In the genomic region with DNA sequence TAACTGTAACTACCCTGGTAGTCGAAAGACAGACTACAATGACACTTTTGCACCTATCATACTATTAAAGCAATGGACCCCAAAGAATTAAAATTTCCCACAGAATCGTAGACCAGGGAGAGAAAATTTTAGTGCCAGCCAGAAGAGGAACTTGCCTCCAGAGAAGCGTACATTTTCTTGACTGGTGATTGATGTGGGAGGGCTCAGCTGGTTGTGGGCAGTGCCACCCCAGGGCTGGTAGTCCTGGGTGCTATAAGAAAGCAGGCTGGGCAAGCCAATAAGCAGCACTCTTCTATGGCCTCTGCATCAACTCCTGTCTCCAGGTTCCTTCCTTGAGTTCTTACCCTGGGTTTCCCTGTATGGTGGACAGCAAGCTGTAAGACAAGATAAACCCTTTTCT, we compare ENCODE assay signal across 24 mouse cellular contexts. TPM values are rescaled to one million over a fixed set of nuclear protein-coding genes. Genes with fewer than 3 reads are reported as not detected.
DNase-seq lines count a peak whose midpoint lies in the region; ATAC-seq and TF ChIP-seq lines count a peak whose summit lies in the region.
"Had no signal": no experiment of that assay in that cellular context is flagged by ENCODE, and none has a peak within 500 bp of the region (broad histone marks: within the 10 kb centered on the region; RNA-seq: fewer than 3 reads in every experiment).

No protein-coding gene starts in this region.

- H3K9me3 ChIP-seq in forebrain, embryonic 11.5 days (ENCODE audit: control insufficient read depth, low read length) = no peaks in the 10 kb centered on the region
- H3K9me3 ChIP-seq in forebrain, embryonic 13.5 days (replicated peaks) = no peaks in the 10 kb centered on the region
- H3K9me3 ChIP-seq: embryonic facial prominence, embryonic 15.5 days; forebrain, embryonic 10.5 days; G1E; heart, embryonic 10.5 days; hindbrain, embryonic 13.5 days; intestine, embryonic 15.5 days had no signal

- no peak overlapping the region for H3K4me3 ChIP-seq in forebrain, embryonic 11.5 days (ENCODE audit: low read depth, low read length)
- H3K4me3 ChIP-seq in forebrain, embryonic 13.5 days = no peak overlapping the region
- H3K4me3 ChIP-seq in spleen, adult 2 months (ENCODE audit: extremely low read depth, insufficient read depth, insufficient read length) = no peak overlapping the region
- H3K4me3 ChIP-seq: embryonic facial prominence, embryonic 15.5 days; erythroblast, embryonic 14.5 days; forebrain, embryonic 10.5 days; heart, embryonic 10.5 days; hindbrain, embryonic 13.5 days; intestine, embryonic 15.5 days had no signal

- H3K27me3 ChIP-seq in forebrain, embryonic 11.5 days (ENCODE audit: control insufficient read depth, insufficient read depth, low read length) = no peaks in the 10 kb centered on the region
- H3K27me3 ChIP-seq in forebrain, embryonic 13.5 days = no peaks in the 10 kb centered on the region
- H3K27me3 ChIP-seq in spleen, adult 2 months (ENCODE audit: control insufficient read depth, insufficient read depth, low read length) = no peaks in the 10 kb centered on the region
- H3K27me3 ChIP-seq: embryonic facial prominence, embryonic 15.5 days; hindbrain, embryonic 13.5 days; intestine, embryonic 15.5 days had no signal

- H3K4me1 ChIP-seq in forebrain, embryonic 11.5 days (replicated peaks; ENCODE audit: control insufficient read depth, insufficient read depth, low read length) = no peaks in the 10 kb centered on the region
- H3K4me1 ChIP-seq in forebrain, embryonic 13.5 days = no peaks in the 10 kb centered on the region
- H3K4me1 ChIP-seq in spleen, adult 2 months (ENCODE audit: control insufficient read depth, insufficient read depth, insufficient read length) = peaks cover 21% of the 10 kb centered on the region
- H3K4me1 ChIP-seq: embryonic facial prominence, embryonic 15.5 days; forebrain, embryonic 10.5 days; heart, embryonic 10.5 days; hindbrain, embryonic 13.5 days; intestine, embryonic 15.5 days had no signal

- no peak overlapping the region for H3K9ac ChIP-seq in forebrain, embryonic 11.5 days (ENCODE audit: low read length)
- no peak overlapping the region for H3K9ac ChIP-seq in forebrain, embryonic 13.5 days
- H3K9ac ChIP-seq: embryonic facial prominence, embryonic 15.5 days; hindbrain, embryonic 13.5 days; intestine, embryonic 15.5 days had no signal

- no peaks in the 10 kb centered on the region for H3K36me3 ChIP-seq in forebrain, embryonic 11.5 days (ENCODE audit: control insufficient read depth, insufficient read depth, low read length)
- H3K36me3 ChIP-seq in forebrain, embryonic 13.5 days (ENCODE audit: poor library complexity, severe bottlenecking) = no peaks in the 10 kb centered on the region
- no peaks in the 10 kb centered on the region for H3K36me3 ChIP-seq in spleen, adult 2 months (ENCODE audit: control insufficient read depth, insufficient read depth, low read length)
- H3K36me3 ChIP-seq: embryonic facial prominence, embryonic 15.5 days; forebrain, embryonic 10.5 days; G1E; heart, embryonic 10.5 days; hindbrain, embryonic 13.5 days; intestine, embryonic 15.5 days had no signal

- no peak for TF ChIP-seq CTCF in spleen, adult 2 months (IDR thresholded peaks at IDR 0.05; ENCODE audit: extremely low read depth, insufficient read depth, insufficient read length, insufficient replicate concordance)

- WGBS in forebrain, embryonic 11.5 days = 79% methylated on average over 3 of the region's 3 CpGs
- WGBS in forebrain, embryonic 13.5 days = 81% methylated on average over 3 of the region's 3 CpGs
- 31% methylated on average over 3 of the region's 3 CpGs for WGBS in spleen, adult 2 months

- H3K27ac ChIP-seq in forebrain, embryonic 11.5 days (ENCODE audit: low read depth, low read length) = no peak overlapping the region
- H3K27ac ChIP-seq in forebrain, embryonic 13.5 days = no peak overlapping the region
- peak overlapping the region; percentile 32; the same call in 1 of the 2 replicates for H3K27ac ChIP-seq in spleen, adult 2 months (ENCODE audit: insufficient read depth, low read length)
- H3K27ac ChIP-seq: embryonic facial prominence, embryonic 15.5 days; forebrain, embryonic 10.5 days; heart, embryonic 10.5 days; hindbrain, embryonic 13.5 days; intestine, embryonic 15.5 days had no signal

- DNase-seq in forebrain, embryonic 11.5 days (ENCODE audit: low spot score) = peak; percentile 7
- no peak for DNase-seq in spleen, adult 2 months (ENCODE audit: low read depth in 1 of 2, low spot score in 2 of 2)
- no peak for DNase-seq in spleen, adult 18-20 months
- DNase-seq in ovary, postnatal 14 days (ENCODE audit: low spot score) = no peak
- no peak for DNase-seq in cerebellum, adult 8-10 months
- DNase-seq: adrenal gland, postnatal 10 days; cerebellum, adult 18-20 months; cerebellum, postnatal 10 days; embryo, embryonic 11 days; gastrocnemius, postnatal 10 days had no signal

- H3K4me2 ChIP-seq in forebrain, embryonic 11.5 days (ENCODE audit: low read depth, low read length, severe bottlenecking) = no peak overlapping the region
- H3K4me2 ChIP-seq in forebrain, embryonic 13.5 days = no peak overlapping the region
- H3K4me2 ChIP-seq: embryonic facial prominence, embryonic 15.5 days; hindbrain, embryonic 13.5 days; intestine, embryonic 15.5 days had no signal

- no peak for ATAC-seq in forebrain, embryonic 11.5 days (replicated peaks; ENCODE audit: low FRiP score)
- ATAC-seq in forebrain, embryonic 13.5 days = no peak
- 0 out of 4 replicates have a peak, but pooled peaks have one; percentile 17 to 42 for ATAC-seq in hematopoietic stem cell, adult 5-6 weeks (replicated peaks in 1 of 2; ENCODE audit: insufficient read depth in 1 of 2, low FRiP score in 2 of 2, low TSS enrichment in 1 of 2, low read depth in 1 of 2, poor library complexity in 2 of 2, severe bottlenecking in 2 of 2)
- 0 out of 2 replicates have a peak, but pooled peaks have one; percentile 34 for ATAC-seq in monocyte, adult 5-6 weeks (replicated peaks; ENCODE audit: insufficient number of reproducible peaks, low FRiP score, low TSS enrichment, poor library complexity, severe bottlenecking)
- ATAC-seq: CD4-positive, CD25-positive, alpha-beta regulatory T cell, adult 4 months; forebrain, embryonic 16.5 days; intestine, embryonic 15.5 days had no signal

- TF ChIP-seq POLR2A in spleen, adult 2 months (IDR thresholded peaks at IDR 0.05; ENCODE audit: low read depth, low read length) = no peak

RNA-seq across cellular contexts. Expression of a gene that starts 8.7 kb away (rescaled TPM):
- polyA plus RNA-seq in forebrain, embryonic 11.5 days (2014; fragmentation: Nextera tagmentation; extraction: Ambion mirVana) = 0.31 TPM in 1 of 2 replicates, not detected in the other
- 0.12 and 0.26 TPM in 2 replicates for polyA plus RNA-seq in forebrain, embryonic 13.5 days (2015; fragmentation: Nextera tagmentation; extraction: Ambion mirVana)
- polyA plus RNA-seq in spleen, adult 2 months (2012; rRNA removed) = 47.5 and 71.3 TPM in 2 replicates
- 18.5 and 26.0 TPM in 2 replicates for total RNA-seq in hematopoietic stem cell, adult 5-6 weeks (2017)
- 181 to 197 TPM (median 187 TPM) in 3 replicates for total RNA-seq in monocyte, adult 5-6 weeks (2017)
- polyA plus RNA-seq: erythroblast, embryonic 14.5 days; forebrain, embryonic 10.5 days; heart, embryonic 10.5 days had no signal

RNA-seq across cellular contexts. Expression of a gene that starts 33.6 kb away (rescaled TPM):
- polyA plus RNA-seq in forebrain, embryonic 11.5 days (2014; fragmentation: Nextera tagmentation; extraction: Ambion mirVana) = 0.21 and 0.35 TPM in 2 replicates
- polyA plus RNA-seq in forebrain, embryonic 13.5 days (2015; fragmentation: Nextera tagmentation; extraction: Ambion mirVana) = 0.33 TPM in 1 of 2 replicates, not detected in the other
- polyA plus RNA-seq in spleen, adult 2 months (2012; rRNA removed) = 7.6 and 11.4 TPM in 2 replicates
- total RNA-seq in hematopoietic stem cell, adult 5-6 weeks (2017) = 1.1 and 6.9 TPM in 2 replicates
- total RNA-seq in monocyte, adult 5-6 weeks (2017) = 364 to 612 TPM (median 571 TPM) in 3 replicates
- polyA plus RNA-seq: erythroblast, embryonic 14.5 days had no signal

RNA-seq across cellular contexts. Expression of a gene that starts 57.7 kb away (rescaled TPM):
- polyA plus RNA-seq in forebrain, embryonic 11.5 days (2014; fragmentation: Nextera tagmentation; extraction: Ambion mirVana) = not detected in 2 replicates
- not detected in 2 replicates for polyA plus RNA-seq in forebrain, embryonic 13.5 days (2015; fragmentation: Nextera tagmentation; extraction: Ambion mirVana)
- 116 and 142 TPM in 2 replicates for polyA plus RNA-seq in spleen, adult 2 months (2012; rRNA removed)
- total RNA-seq in hematopoietic stem cell, adult 5-6 weeks (2017) = 0.65 and 1.1 TPM in 2 replicates
- 25.8 to 50.1 TPM (median 35.3 TPM) in 3 replicates for total RNA-seq in monocyte, adult 5-6 weeks (2017)
- polyA plus RNA-seq: embryonic facial prominence, embryonic 11.5 days; embryonic facial prominence, embryonic 15.5 days; erythroblast, embryonic 14.5 days; forebrain, embryonic 10.5 days; forebrain, embryonic 16.5 days; frontal cortex, adult 2 months; hindbrain, embryonic 13.5 days; intestine, embryonic 15.5 days had no signal

Comparison
In these comparisons a context has a peak if more than half of its experiments do, and no peak if none do; other contexts are left out.
1. ATAC-seq: peak in hematopoietic stem cell, adult 5-6 weeks (2 of 2) and monocyte, adult 5-6 weeks (single experiment); none in forebrain, embryonic 11.5 days (single experiment) and forebrain, embryonic 13.5 days (single experiment).
2. RNA of a gene that starts 8.7 kb away (polyA plus RNA-seq): 47.5 to 71.3 TPM in spleen, adult 2 months; 0.31 TPM in forebrain, embryonic 11.5 days and 0.12 to 0.26 TPM in forebrain, embryonic 13.5 days; every median in the first group is over 10 times any median in the second.
3. RNA of a gene that starts 57.7 kb away (polyA plus RNA-seq): 116 to 142 TPM in spleen, adult 2 months; not detected in forebrain, embryonic 11.5 days and not detected in forebrain, embryonic 13.5 days; every median in the first group is over 100 times any median in the second.